Mouse (Mus musculus) lung, postnatal 0 days (tissue): ENCODE results near the gene Kansl2. TPM values are rescaled to one million over a fixed set of nuclear protein-coding genes. Genes with fewer than 3 reads are reported as not detected.

ENCODE experiments used
- ATAC-seq: fragments of 200-750 bp; cut with Nextera tagmentation; 2 replicates; pipeline ENCODE4 v1.8.0; 2017; ENCODE audit warnings: moderate library complexity
- DNase-seq: peaks from one replicate; pipeline ENCODE4 v3.0.0-alpha.2; 2016; ENCODE audit warnings: low spot score
- H3K27ac ChIP-seq: fragments of 300-500 bp; sonication (generic); 2 replicates; pipeline ENCODE4 v1.5.1; 2014; ENCODE audit warnings: antibody characterized with exemption, mild to moderate bottlenecking, low read length, mixed read lengths
- H3K27me3 ChIP-seq: fragments of 300-500 bp; sonication (generic); replicated peaks from 2 replicates; pipeline ENCODE4 v1.6.1; 2014; ENCODE audit warnings: low read length, mixed read lengths; ENCODE audit not compliant: insufficient read depth
- H3K36me3 ChIP-seq: fragments of 300-500 bp; sonication (generic); 2 replicates; pipeline ENCODE4 v1.6.1; 2014; ENCODE audit warnings: low read length, mixed read lengths; ENCODE audit not compliant: insufficient read depth
- H3K4me1 ChIP-seq: fragments of 300-500 bp; sonication (generic); 2 replicates; pipeline ENCODE4 v1.6.1; 2014; ENCODE audit warnings: antibody characterized with exemption, low read depth, low read length, mixed read lengths; ENCODE audit not compliant: insufficient read depth
- H3K4me2 ChIP-seq: fragments of 300-500 bp; sonication (generic); replicated peaks from 2 replicates; pipeline ENCODE4 v1.6.1; 2014; ENCODE audit warnings: low read depth, mild to moderate bottlenecking, low read length, moderate library complexity, mixed read lengths
- H3K4me3 ChIP-seq: fragments of 300-500 bp; sonication (generic); 2 replicates; pipeline ENCODE4 v1.5.1; 2014; ENCODE audit warnings: low read depth, low read length
- H3K9ac ChIP-seq: fragments of 300-500 bp; sonication (generic); replicated peaks from 2 replicates; pipeline ENCODE4 v1.6.1; 2014; ENCODE audit warnings: low read depth, mild to moderate bottlenecking
- H3K9me3 ChIP-seq: fragments of 300-500 bp; sonication (generic); 2 replicates; pipeline ENCODE4 v1.6.1; 2016; ENCODE audit warnings: low read length, mixed read lengths
- CTCF ChIP-seq: IDR thresholded peaks from 2 replicates; pipeline ENCODE4 v1.5.1; 2016; ENCODE audit warnings: antibody characterized with exemption, mild to moderate bottlenecking
- EP300 ChIP-seq: IDR thresholded peaks from 2 replicates; pipeline ENCODE4 v1.6.1; 2016; ENCODE audit warnings: antibody characterized with exemption, mild to moderate bottlenecking, control low read depth
- WGBS: fragments of 180-500 bp; shearing (Covaris S2); extraction: QIAGEN DNeasy Blood & Tissue Kit; methylation state at CpG from one replicate; pipeline ENCODE4 v1.1.7; 2014; 5-methylcytosine and 5-hydroxymethylcytosine counted together
- polyA plus RNA-seq: library from polyadenylated mRNA; unstranded; fragments of >200 nt; fragmentation: Nextera tagmentation; extraction: Ambion mirVana; gene quantifications from 2 replicates; pipeline ENCODE4 v1.2.1, GENCODE M21; 2015

Kansl2 gene
- polyA plus RNA-seq, 1 experiment from 2014 or later = 50.4 TPM

GRCm38 (mm10) chr15:98492102-98492501, 42.0 kb downstream of the Kansl2 start, which contains the start of gene Olfr279:
Gene Olfr279 (plus strand): TSS chr15:98492402.
- WGBS = 61% methylated on average over 4 of the region's 4 CpGs
- H3K4me1 ChIP-seq = no peaks in the 10 kb centered on the region
- no peaks in the 10 kb centered on the region for H3K9me3 ChIP-seq
- TF ChIP-seq EP300 (no peak), CTCF (no peak)
- H3K9ac ChIP-seq = no peak within 1 kb of the TSS
- DNase-seq = no peak
- H3K36me3 ChIP-seq = no peaks in the 10 kb centered on the region
- H3K4me2 ChIP-seq = no peak within 1 kb of the TSS
- no peak for ATAC-seq
- no peak within 1 kb of the TSS for H3K27ac ChIP-seq
- no peaks in the 10 kb centered on the region for H3K27me3 ChIP-seq
- H3K4me3 ChIP-seq = no peak within 1 kb of the TSS

- H3K4me3 ChIP-seq = no peak overlapping the region
- H3K27ac ChIP-seq = no peak overlapping the region
- DNase-seq = no peak
- TF ChIP-seq EP300 (no peak), CTCF (no peak)
- no peak for ATAC-seq
- no peaks in the 10 kb centered on the region for H3K9me3 ChIP-seq
- 20% methylated on average over 2 of the region's 2 CpGs for WGBS
- H3K36me3 ChIP-seq = no peaks in the 10 kb centered on the region
- no peak overlapping the region for H3K9ac ChIP-seq
- H3K4me1 ChIP-seq = no peaks in the 10 kb centered on the region
- no peaks in the 10 kb centered on the region for H3K27me3 ChIP-seq
- H3K4me2 ChIP-seq = no peak overlapping the region
Observed at GRCm38 (mm10) chr15:98491332-98491731, 42.7 kb downstream of the Kansl2 start.

GRCm38 (mm10) chr15:98486433-98487021, 47.5 kb downstream of the Kansl2 start:
- Histone ChIP-seq H3K27ac (no peak overlapping the region), H3K4me1 (no peaks in the 10 kb centered on the region), H3K36me3 (no peaks in the 10 kb centered on the region), H3K9me3 (no peaks in the 10 kb centered on the region), H3K4me2 (no peak overlapping the region), H3K27me3 (no peaks in the 10 kb centered on the region), H3K4me3 (no peak overlapping the region), H3K9ac (no peak overlapping the region)
- no peak for TF ChIP-seq EP300
- no peak for ATAC-seq
- DNase-seq = no peak
- WGBS = 94% methylated on average over 8 of the region's 8 CpGs

- no peak for TF ChIP-seq CTCF
- TF ChIP-seq EP300 = peak; percentile 47
- Histone ChIP-seq H3K27ac (0 out of 2 replicates have a peak overlapping the region, but pooled peaks have one; percentile 1), H3K4me2 (no peak overlapping the region), H3K9me3 (no peaks in the 10 kb centered on the region), H3K4me1 (no peaks in the 10 kb centered on the region), H3K4me3 (no peak overlapping the region), H3K27me3 (no peaks in the 10 kb centered on the region), H3K36me3 (no peaks in the 10 kb centered on the region), H3K9ac (no peak overlapping the region)
- ATAC-seq = peak; percentile 67
- DNase-seq = peak; percentile 73
- WGBS = 53% methylated on average over 18 of the region's 18 CpGs
Observed at GRCm38 (mm10) chr15:98483907-98484886, 49.9 kb downstream of the Kansl2 start.

- H3K4me2 ChIP-seq = no peak within 1 kb of the TSS
- H3K27ac ChIP-seq = peak within 1 kb of the TSS; percentile 32; the same call in 1 of the 2 replicates
- no peak within 1 kb of the TSS for H3K9ac ChIP-seq
- no peaks in the 10 kb centered on the region for H3K36me3 ChIP-seq
- no peaks in the 10 kb centered on the region for H3K9me3 ChIP-seq
- H3K4me1 ChIP-seq = no peaks in the 10 kb centered on the region
- no peak for TF ChIP-seq CTCF
- peak; percentile 30; the same call in 1 of the 2 replicates for TF ChIP-seq EP300
- H3K27me3 ChIP-seq = no peaks in the 10 kb centered on the region
- WGBS = 39% methylated on average over 3 of the region's 3 CpGs
- ATAC-seq = peak; percentile 49
- no peak within 1 kb of the TSS for H3K4me3 ChIP-seq
- DNase-seq = no peak
Observed at GRCm38 (mm10) chr15:98482701-98483100, 51.4 kb downstream of the Kansl2 start, which contains the start of gene Lalba. Gene Lalba (minus strand): TSS chr15:98482721.

GRCm38 (mm10) chr15:98479568-98480102, 54.4 kb downstream of the Kansl2 start:
- Histone ChIP-seq H3K9ac (no peak overlapping the region), H3K4me1 (no peaks in the 10 kb centered on the region), H3K9me3 (no peaks in the 10 kb centered on the region), H3K4me2 (no peak overlapping the region), H3K27me3 (no peaks in the 10 kb centered on the region), H3K36me3 (no peaks in the 10 kb centered on the region), H3K27ac (no peak overlapping the region), H3K4me3 (no peak overlapping the region)
- no peak for TF ChIP-seq EP300
- TF ChIP-seq CTCF = no peak
- 76% methylated on average over 7 of the region's 7 CpGs for WGBS
- DNase-seq (no peak), ATAC-seq (no peak)
